Mouse (Mus musculus): ENCODE data around the gene Gstm3.
A peak's percentile ranks its signal among the peaks of the same experiment; 100 is the strongest.
"Not testable (repeated sequence)": the region's sequence is repeated elsewhere in the genome, so short reads cannot be mapped to it uniquely, and the experiment has no call there.

Gstm3 gene

DNA sequence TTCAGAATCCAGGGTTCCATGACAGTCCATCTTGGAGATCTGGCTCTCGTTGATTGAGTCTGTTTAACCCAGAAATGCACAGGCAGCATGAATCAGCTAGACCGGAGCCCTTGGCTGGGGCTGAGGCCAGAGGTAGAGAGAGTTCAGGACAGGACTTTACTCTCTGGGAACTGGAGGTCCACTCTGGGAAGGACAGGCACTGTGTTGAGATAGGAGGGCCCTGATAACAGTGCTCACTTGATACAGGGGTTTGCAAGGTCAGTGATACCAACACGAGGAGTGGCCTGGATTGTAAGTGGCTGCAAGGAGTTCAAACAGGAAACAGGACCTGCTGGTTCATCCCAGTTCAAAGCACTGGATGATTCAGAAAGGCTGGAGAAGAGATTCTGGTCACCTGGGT lies 8.6 kb upstream of the Gstm3 start:
- ATAC-seq (ENCODE audit: insufficient number of reproducible peaks, low FRiP score, low TSS enrichment) = no peak

DNA sequence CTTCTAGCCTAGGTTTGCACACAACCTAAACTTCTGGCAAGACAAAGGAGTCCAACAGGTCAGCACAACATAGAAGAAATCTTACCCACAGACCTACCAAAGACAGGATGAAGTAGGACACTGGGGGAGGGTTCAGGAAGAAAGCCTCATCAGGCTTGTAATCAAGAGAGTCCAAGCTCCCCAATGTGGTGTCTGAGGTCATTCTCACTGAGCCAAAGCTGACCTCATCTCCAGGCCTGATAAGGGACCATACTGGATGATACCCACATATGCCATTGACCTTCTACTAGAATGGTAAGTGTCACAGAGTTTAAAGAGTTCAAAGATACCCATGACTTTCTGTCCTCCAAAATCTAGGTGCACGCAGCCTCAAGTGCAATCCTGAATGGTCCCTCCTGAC lies 5.2 kb upstream of the Gstm3 start:
- no peak for ATAC-seq (ENCODE audit: insufficient number of reproducible peaks, low FRiP score, low TSS enrichment)

DNA sequence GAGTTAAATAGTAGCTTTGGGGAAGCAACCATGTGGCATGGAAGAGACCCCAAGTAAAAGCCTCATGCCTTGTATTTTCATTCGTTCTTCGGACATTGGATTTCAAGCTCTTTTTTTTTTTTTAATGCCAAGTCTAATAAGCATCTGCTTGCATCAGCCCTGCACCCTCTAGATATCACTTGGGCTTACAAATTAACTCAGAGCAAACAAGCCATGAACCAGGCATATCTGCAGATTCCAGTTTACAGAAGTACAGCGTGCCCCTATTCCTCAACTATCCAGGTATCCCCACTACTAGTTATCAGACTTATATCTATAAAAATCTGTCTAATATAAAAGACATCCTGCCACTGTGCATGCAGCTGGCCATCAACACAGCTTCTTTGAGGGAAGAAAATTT lies 3.0 kb upstream of the Gstm3 start:
- no peak for ATAC-seq (ENCODE audit: insufficient number of reproducible peaks, low FRiP score, low TSS enrichment)

DNA sequence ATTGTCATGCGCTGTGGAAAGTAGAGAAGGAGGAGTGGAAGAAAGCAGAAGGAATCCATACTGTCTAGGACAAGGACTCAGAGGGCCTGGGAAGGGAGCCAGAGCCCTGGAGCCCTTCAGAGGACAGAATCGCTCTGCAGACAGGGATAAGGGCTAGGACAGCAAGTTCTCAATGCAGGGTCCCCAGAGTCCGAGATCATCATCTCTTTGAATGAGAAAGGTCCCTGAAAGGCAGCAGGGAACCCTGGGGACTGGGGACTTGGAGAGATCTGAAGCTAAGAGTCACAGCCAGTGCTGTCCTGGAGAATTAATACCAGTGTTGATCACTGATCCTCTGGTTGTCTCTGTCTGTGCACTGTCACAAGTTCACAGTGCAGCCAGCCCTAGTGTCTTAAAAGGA lies 2.0 kb upstream of the Gstm3 start:
- ATAC-seq (ENCODE audit: insufficient number of reproducible peaks, low FRiP score, low TSS enrichment) = not testable (repeated sequence)

DNA sequence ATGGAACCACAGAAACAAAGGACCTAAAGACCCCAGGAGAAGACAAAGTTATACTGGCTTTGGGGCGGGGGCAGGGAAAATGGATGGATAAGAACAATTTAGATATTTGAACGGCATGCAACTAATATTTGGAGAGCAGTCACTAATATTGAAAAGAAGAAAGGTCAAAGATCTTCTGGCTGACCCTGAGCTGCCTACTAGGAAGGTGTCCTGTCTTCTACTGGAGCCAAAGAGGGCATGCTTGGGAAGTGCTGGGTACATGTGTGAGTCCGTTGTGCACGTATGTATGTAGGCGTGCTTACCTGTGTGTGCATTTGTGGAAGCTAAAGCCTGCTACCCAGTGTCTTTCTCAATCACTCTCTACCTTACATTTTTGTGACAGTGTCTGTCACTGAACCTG lies 2.5 kb downstream of the Gstm3 start:
- no peak for ATAC-seq (ENCODE audit: insufficient number of reproducible peaks, low FRiP score, low TSS enrichment)

DNA sequence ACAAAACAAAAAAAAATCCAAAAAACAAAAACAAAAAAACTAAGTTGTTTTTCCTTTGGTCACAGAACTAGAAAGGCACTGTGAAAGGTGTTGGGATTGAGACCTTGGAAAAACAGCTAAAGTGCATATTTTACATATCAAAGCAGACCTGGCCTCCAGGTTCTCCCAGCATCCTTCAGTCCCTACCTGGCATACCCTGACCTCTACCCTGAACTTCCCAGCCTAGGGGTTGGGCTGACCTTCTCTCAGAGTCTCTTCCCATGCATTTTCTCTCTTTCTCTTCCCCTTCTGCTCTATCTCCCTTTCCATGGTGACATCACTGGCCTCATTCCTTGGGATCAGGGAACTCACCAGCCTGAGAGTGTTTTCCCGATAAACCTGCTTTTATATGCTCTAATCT lies 3.5 kb downstream of the Gstm3 start:
- no peak for ATAC-seq (ENCODE audit: insufficient number of reproducible peaks, low FRiP score, low TSS enrichment)

DNA sequence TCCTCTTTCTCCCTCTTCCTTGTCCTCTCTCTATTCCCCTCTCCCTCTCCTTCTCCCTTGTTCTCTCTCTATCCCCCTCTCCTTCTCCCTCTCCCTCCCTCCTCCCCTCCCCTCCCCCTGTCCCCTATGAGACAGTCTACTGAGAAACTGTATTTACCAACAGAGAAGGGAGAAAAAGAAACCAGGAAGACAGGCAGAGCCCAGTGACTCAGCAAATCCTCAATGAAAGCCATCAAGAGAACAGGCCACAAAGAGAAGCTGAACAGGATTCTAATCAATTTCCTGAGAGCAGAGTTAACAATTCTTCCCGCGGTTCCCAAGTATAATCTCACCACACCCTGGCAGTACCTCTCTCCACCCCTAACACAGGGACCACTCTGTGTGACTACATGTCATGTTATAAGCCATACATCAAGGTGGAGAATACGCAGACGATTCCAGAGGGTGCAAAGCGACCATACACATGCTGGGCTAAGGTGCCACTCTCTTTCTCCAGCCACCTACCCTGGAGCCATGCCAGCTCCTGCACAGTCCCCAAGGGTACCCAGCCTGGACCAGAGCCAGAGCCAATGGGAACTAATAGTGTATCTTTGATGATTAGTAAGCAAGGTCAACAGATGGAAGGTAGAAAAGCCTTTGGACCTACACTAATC lies 4.3 kb downstream of the Gstm3 start:
- ATAC-seq (ENCODE audit: insufficient number of reproducible peaks, low FRiP score, low TSS enrichment) = no peak

DNA sequence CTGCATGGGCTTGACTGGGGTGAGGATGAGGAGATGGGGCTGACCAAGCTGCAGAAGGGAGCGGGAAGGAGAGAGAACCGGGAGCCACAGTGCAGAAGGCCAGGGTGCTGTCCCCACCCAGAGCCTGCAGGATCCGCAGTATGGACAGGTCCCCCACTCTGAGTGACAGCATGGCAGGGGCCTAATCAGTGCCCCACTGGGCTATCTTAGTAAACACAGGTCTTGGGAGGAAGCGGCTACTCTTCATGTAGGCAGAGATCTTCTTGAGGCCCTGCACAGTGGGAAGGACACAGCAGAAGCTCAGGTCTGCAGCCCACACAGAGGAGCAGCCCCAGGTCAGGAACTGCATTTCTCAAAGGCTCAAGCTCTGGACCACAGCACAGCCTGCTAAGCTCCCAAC lies 5.1 kb downstream of the Gstm3 start:
- no peak for ATAC-seq (ENCODE audit: insufficient number of reproducible peaks, low FRiP score, low TSS enrichment)

DNA sequence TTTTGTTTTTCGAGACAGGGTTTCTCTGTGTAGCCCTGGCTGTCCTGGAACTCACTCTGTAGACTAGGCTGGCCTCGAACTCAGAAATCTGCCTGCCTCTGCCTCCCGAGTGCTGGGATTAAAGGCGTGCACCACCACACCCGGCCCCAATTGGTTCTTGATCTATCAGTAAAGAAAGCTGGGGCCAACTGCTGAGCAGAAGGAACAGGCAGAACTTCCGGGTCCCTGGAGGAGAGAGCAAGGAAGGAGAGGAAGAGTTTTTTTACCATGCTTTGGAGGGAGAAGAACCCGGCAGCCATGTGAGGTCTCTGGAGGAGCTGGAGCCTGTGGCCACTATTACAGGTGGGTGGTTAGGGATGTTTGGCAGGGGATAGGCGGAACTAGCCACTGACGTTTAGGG lies 13.8 kb downstream of the Gstm3 start:
- not testable (repeated sequence) for ATAC-seq (ENCODE audit: insufficient number of reproducible peaks, low FRiP score, low TSS enrichment)

DNA sequence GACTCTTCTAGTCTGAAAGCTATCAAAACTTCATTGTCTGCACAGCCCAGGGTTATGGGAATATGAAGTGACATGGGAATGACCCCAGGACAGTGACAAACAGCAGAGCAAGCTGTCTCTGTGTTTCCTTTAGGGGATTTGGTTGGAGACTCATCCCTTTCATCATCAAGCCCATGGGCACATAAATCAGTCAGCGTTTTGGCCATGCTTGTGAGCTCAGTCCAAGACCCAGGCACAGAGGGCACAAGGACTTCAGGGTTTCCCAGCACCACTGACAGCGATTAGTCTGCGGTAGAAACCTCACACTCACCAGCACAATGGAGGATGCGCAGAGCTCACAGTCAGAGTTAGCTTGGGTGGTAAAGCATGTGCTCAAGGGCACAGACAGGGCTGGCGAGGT lies 15.2 kb downstream of the Gstm3 start:
- no peak for ATAC-seq (ENCODE audit: insufficient number of reproducible peaks, low FRiP score, low TSS enrichment)

DNA sequence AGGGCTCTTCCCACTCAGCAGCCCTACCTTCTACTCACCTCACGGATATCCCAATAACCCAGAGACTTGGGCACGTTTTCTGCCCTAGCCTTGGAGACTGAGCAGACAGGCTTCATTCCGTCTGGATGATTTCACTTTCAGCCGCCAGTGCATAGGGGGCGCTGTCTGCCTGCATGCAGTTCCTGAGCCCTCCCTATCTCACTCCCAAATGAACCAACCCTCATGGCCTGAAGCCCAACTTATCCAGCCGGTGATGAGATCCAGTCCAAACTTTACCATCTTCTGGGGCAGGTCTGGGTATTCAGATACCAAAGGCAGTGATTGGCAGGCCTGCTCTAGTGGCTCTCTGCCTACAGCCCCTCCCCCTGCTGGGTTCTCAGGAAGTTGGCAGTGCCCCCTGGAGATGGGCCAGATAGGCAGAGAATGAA lies 15.7 kb downstream of the Gstm3 start:
- ATAC-seq (ENCODE audit: insufficient number of reproducible peaks, low FRiP score, low TSS enrichment) = peak; percentile 31

DNA sequence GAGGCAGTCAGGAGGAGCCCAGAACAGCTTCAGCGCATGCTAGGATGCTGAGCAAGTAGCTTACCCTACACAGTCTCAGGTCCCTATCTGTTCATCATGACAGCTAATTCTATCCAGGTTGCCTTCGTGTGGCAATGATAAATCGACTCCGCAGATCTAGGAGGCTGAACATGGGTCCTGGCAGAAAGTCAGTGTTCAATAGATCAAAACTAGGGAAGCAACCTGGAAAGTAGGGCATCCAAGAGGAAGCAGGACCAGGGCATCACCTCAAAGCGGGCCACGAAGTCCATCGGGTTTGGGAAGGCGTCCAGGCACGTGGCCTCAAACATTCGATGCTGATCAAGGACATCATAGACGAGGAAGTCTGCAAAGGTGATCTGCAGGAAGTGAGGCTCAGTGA lies 18.6 kb downstream of the Gstm3 start:
- ATAC-seq (ENCODE audit: insufficient number of reproducible peaks, low FRiP score, low TSS enrichment) = no peak

DNA sequence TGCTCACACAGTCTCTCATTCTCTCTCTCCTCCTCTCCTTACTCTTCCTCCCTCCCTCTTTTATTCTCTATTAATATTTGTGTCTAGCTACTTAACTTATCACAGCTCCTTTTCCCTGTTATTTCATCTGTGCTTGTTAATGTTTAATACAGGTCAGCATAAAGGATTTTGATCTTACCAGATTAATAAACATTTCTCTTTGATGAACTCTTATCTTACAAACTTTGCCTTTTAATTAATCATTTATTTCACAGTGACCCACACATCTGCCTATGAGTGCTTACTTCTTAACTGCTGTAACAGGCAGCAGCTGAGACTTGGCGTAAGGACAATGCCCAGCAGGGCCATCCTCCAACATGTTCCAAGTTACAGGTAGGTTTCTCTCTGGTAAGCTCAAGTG lies 19.6 kb downstream of the Gstm3 start:
- not testable (repeated sequence) for ATAC-seq (ENCODE audit: insufficient number of reproducible peaks, low FRiP score, low TSS enrichment)

DNA sequence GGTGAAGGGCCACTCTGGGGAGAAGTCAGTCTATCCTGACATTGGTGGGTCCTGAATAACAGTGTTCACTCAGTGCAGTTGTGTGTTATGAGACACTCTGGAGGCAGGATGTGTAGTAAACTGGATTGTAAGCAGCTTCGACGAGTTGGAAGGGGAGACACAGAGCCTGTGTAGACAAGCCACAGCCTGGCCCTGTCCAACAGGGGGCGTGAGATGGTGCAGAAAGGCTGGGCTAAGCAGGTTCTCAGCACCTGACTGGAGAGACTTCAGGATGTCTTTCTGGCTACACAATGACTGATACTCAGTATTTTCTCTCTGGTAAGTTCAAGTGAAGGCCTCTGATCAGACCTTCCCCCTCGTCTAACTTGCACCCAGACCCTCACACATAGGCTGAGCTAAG lies 23.4 kb downstream of the Gstm3 start:
- no peak for ATAC-seq (ENCODE audit: insufficient number of reproducible peaks, low FRiP score, low TSS enrichment)

DNA sequence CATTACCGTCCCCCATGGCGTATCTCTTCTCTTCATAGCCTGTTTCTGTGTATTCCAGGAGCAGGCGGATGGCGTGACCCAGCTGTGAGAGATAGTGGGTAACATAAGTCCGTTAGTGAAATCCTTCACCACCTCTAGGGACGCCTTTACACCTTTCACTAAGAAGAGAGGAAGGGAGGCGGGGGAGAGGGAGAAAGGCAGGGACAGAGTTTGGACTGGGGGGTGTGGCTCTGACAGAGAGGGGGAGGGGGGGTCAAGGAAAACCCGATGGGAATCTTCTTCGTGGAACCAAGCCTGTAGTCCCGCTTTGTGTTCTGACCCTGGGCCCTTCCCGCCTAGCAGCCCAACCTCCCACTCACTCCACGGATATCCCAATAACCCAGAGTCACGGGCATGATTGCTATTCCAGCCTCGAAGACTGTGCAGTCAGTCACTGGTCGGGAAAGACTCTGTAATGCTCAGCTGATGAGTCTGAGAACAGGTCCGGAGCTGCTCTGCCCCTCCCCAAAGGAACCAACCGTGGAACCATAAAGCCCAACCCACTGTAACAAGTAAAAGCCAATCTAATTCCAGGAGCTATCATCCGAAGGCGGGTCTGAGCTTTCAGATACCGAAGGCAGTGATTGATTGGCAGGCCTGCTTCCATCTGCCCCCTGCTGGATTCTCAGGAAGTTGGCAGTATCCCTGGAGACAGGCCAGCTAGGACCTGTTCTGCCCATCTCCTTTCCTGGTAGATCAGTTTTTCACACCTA lies 25.7 kb downstream of the Gstm3 start, which contains the start of gene Gstm6:
Gene Gstm6, minus strand, starts transcription at position 511 of the 752 bp plus-strand sequence.
- ATAC-seq (ENCODE audit: insufficient number of reproducible peaks, low FRiP score, low TSS enrichment) = no peak

DNA sequence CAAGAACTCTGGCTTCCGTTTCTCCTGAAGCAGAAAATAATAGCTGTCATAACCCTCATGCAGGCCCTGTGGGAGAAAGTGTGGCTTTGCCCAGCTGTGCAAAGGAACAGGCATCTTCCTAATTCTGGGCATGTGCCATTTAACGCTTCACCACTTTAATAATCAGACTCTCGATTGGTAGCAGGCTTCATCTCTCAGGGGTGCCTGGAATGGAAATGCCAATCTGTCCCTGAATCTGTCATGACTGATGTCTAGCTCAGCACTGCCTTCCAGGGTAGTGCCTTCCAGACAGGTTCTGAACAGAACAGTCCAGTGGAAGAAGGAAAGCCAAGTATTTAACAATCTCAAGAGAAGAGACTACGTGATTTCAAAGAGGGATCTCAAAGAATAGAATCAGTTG lies 27.8 kb downstream of the Gstm3 start:
- no peak for ATAC-seq (ENCODE audit: insufficient number of reproducible peaks, low FRiP score, low TSS enrichment)

DNA sequence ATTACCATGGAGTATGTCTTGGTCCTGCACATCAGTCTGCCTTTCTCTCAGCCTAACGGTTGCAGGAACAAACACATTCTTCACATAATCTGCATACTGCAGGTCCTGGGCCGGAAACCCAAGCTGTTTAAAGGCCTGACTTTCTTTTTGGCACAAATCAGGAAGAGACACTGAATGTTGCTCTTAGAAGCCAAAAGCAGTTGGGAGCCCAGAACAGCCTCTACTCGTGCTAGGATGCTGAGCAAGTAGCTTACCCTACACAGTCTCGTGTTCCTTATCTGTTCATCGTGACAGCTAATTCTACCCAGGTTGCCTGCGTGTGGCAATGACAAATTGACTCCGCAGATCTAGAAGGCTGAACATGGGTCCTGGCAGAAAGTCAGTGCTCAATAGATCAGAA lies 28.6 kb downstream of the Gstm3 start:
- ATAC-seq (ENCODE audit: insufficient number of reproducible peaks, low FRiP score, low TSS enrichment) = no peak

DNA sequence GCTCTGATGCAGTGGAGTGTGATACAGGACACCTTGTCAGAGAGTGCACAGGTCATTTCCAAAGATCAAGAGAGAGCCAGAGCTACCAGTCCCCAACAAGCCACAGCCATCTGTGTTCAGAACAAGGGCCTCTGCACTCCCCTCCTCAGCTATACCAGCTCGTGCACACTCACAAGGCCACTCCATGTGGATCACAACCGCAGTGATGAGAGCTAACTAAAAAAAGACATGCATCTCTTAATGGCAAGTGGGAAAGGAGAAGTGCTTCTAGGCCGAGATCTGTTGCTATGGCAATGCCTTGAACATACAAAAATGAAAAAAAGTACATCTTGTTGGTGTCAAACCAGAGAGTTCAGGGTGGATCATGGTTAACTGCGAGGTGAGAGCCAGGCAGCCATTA lies 29.3 kb downstream of the Gstm3 start:
- no peak for ATAC-seq (ENCODE audit: insufficient number of reproducible peaks, low FRiP score, low TSS enrichment)

DNA sequence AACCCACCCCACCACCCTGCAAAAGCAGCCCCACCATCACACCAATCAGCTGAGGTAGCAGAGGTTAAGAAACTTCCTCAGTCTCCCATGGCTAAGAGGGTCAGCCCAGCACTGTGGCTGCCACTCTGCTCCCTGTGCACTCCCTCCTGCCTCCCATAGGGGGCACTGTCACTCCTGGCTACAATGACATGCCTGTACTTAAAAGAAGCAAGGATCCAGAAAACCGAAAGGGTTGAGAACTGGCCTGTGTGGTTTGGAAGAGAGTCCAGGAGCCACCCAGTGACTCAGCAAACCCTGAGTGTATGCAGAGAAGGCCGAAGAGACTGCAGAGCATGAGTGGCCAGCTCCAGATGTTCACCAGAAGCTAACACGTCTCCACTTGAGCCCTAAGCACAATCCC lies 29.7 kb downstream of the Gstm3 start:
- 0 out of 2 replicates have a peak, but pooled peaks have one; percentile 45 for ATAC-seq (ENCODE audit: insufficient number of reproducible peaks, low FRiP score, low TSS enrichment)

DNA sequence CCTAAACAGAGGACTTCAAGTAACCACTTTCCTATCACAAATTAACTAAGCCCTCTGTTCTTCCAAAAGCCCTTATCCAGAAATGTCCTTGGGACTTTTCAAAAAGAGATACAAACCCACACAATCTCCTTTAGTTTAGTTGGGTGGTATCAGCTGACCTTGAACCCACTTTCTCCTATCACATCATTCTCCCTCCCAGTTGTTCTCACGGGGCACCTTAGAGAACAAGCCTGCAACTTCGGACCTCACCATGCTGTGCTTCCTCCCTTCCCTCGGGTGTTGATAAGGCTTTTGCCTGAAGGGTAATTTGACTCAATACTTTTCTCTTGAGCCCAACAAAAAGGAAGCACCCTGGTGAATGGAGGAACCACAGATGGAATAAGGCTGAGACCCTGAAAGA lies 33.2 kb downstream of the Gstm3 start:
- ATAC-seq (ENCODE audit: insufficient number of reproducible peaks, low FRiP score, low TSS enrichment) = no peak

DNA sequence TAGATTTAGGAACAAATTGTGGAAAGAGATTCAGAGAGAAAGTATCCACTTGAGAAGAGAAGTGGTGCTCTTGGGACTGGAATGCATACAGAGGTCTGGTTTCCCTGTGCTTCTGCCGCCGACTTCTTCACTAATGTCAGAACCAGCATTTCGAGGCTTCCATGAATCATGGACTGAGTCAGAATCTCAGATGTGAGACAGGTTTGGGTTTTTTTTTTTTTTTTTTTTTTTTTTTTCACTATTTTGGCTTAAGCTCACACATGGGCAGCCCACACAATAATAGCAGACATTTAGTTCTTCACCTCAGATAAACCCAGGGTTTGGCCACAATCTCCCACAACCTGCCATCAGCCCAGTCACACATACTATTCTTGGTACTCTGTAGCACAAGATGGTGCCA lies 33.8 kb downstream of the Gstm3 start:
- no peak for ATAC-seq (ENCODE audit: insufficient number of reproducible peaks, low FRiP score, low TSS enrichment)

DNA sequence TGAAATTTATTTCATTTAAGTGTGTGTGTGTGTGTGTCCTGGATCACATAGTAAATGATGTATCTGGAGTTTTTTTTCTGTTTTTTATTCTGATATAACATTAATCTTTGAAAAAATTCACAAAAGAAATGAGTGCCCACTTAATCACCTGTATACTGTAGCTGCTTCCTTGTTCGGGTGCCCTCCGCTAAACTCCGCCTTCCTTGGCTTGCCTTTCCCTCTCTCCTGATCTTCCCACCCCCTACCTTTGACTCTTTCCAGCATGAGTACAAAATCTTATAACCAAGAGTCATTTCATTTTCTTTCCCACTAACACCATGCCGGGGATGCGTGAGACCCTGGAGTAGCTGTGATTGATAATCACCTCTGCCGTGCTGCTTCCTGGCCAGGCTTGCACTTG lies 37.0 kb downstream of the Gstm3 start:
- no peak for ATAC-seq (ENCODE audit: insufficient number of reproducible peaks, low FRiP score, low TSS enrichment)

All from cerebellum, adult (tissue).